Mouse (Mus musculus) embryo, embryonic 11 days (tissue): ENCODE results near the gene Hes2.

Experiments
- DNase-seq: peaks from one replicate; pipeline ENCODE4 v3.0.0-alpha.2; 2015

Gene Hes2

GRCm38 (mm10) chr4:152131809-152132771 is 26.6 kb upstream of the Hes2 start:
- DNase-seq: peak; percentile 55

GRCm38 (mm10) chr4:152132772-152133169 is 25.9 kb upstream of the Hes2 start:
- no peak for DNase-seq

- no peak for DNase-seq
Observed at GRCm38 (mm10) chr4:152133213-152133612, 25.5 kb upstream of the Hes2 start.

GRCm38 (mm10) chr4:152134507-152134906 is 24.2 kb upstream of the Hes2 start:
- peak; percentile 58 for DNase-seq

- DNase-seq: no peak
Observed at GRCm38 (mm10) chr4:152135363-152135762, 23.3 kb upstream of the Hes2 start.

GRCm38 (mm10) chr4:152136112-152136875 is 22.4 kb upstream of the Hes2 start:
- no peak for DNase-seq

GRCm38 (mm10) chr4:152136876-152137250 is 21.8 kb upstream of the Hes2 start:
- DNase-seq: no peak

- DNase-seq: peak; percentile 89
Observed at GRCm38 (mm10) chr4:152138497-152139260, 20.0 kb upstream of the Hes2 start.

GRCm38 (mm10) chr4:152140441-152140840 is 18.2 kb upstream of the Hes2 start:
- peak; percentile 57 for DNase-seq

GRCm38 (mm10) chr4:152141521-152142135 is 17.0 kb upstream of the Hes2 start:
- no peak for DNase-seq

- DNase-seq: no peak
Observed at GRCm38 (mm10) chr4:152143632-152144031, 15.0 kb upstream of the Hes2 start.

- no peak for DNase-seq
Observed at GRCm38 (mm10) chr4:152145473-152145872, 13.2 kb upstream of the Hes2 start.

- no peak for DNase-seq
Observed at GRCm38 (mm10) chr4:152146033-152146827, 12.4 kb upstream of the Hes2 start.

GRCm38 (mm10) chr4:152150546-152150945 is 8.1 kb upstream of the Hes2 start:
- DNase-seq: no peak

GRCm38 (mm10) chr4:152151451-152151965 is 7.2 kb upstream of the Hes2 start:
- no peak for DNase-seq

GRCm38 (mm10) chr4:152151966-152152544 is 6.6 kb upstream of the Hes2 start, which contains the start of gene Espn:
TSS of gene Espn (minus strand) at chr4:152152371.
- peak; percentile 83 for DNase-seq

GRCm38 (mm10) chr4:152153771-152154177 is 4.9 kb upstream of the Hes2 start:
- peak; percentile 86 for DNase-seq

GRCm38 (mm10) chr4:152155019-152155418 is 3.6 kb upstream of the Hes2 start:
- DNase-seq: no peak

GRCm38 (mm10) chr4:152157779-152158584 is 685 bp upstream of the Hes2 start:
- DNase-seq: peak; percentile 56

- DNase-seq: no peak
Observed at GRCm38 (mm10) chr4:152159285-152159678, 615 bp downstream of the Hes2 start.
